Mouse (Mus musculus): ENCODE data around the gene Rgs21. TPM values are rescaled to one million over a fixed set of nuclear protein-coding genes. Genes with fewer than 3 reads are reported as not detected.

Gene Rgs21
- polyA plus RNA-seq, 1 experiment from 2014 or later: not detected

GRCm38 (mm10) chr1:144488223-144488835 lies 79.1 kb downstream of the Rgs21 start:
- Histone ChIP-seq H3K9ac (ENCODE audit: low read length) (no peak overlapping the region), H3K27ac (replicated peaks in 1 of 2; ENCODE audit: control insufficient read depth in 1 of 2, insufficient read depth in 1 of 2, low read depth in 2 of 2, low read length in 2 of 2) (no peak overlapping the region), H3K4me1 (ENCODE audit: control insufficient read depth in 2 of 2, insufficient read depth in 2 of 2, low read length in 2 of 2) (no peaks in the 10 kb centered on the region), H3K27me3 (ENCODE audit: control insufficient read depth, insufficient read depth, low read length) (no peaks in the 10 kb centered on the region), H3K4me3 (ENCODE audit: control insufficient read depth in 1 of 2, insufficient read depth in 1 of 2, low read depth in 1 of 2, low read length in 2 of 2) (no peak overlapping the region), H3K36me3 (ENCODE audit: control insufficient read depth, insufficient read depth, low read length) (no peaks in the 10 kb centered on the region), H3K4me2 (ENCODE audit: low read length) (no peak overlapping the region), H3K9me3 (ENCODE audit: control insufficient read depth, low read length) (no peaks in the 10 kb centered on the region)
- WGBS: 76% methylated on average over 5 of the region's 5 CpGs
- ATAC-seq (ENCODE audit: insufficient number of reproducible peaks, insufficient read depth, low FRiP score, low read depth): no peak

Other genes with a start within 250 kb of the Rgs21 start
- 0.28 TPM in 1 of 2 replicates, not detected in the other for gene Rgs18, start 207.8 kb upstream of the Rgs21 start, polyA plus RNA-seq (2014; fragmentation: Nextera tagmentation; extraction: Ambion mirVana)